Mouse (Mus musculus): ENCODE results near the gene Taar7b. TPM values are rescaled to one million over a fixed set of nuclear protein-coding genes. Genes with fewer than 3 reads are reported as not detected.

Gene Taar7b
- polyA plus RNA-seq (2014; fragmentation: Nextera tagmentation; extraction: Ambion mirVana): not detected in 2 replicates

GRCm38 (mm10) chr10:23999639-24000038, at the start of gene Taar7b:
Gene Taar7b, plus strand, starts transcription at chr10:23999939.
- no peaks in the 10 kb centered on the region for H3K9me3 ChIP-seq (ENCODE audit: control insufficient read depth, low read length)
- DNase-seq (ENCODE audit: low spot score) (no peak), ATAC-seq (ENCODE audit: insufficient read depth, low FRiP score, low TSS enrichment) (no peak)
- no peaks in the 10 kb centered on the region for H3K4me1 ChIP-seq (ENCODE audit: control insufficient read depth, insufficient read depth, low read length)
- H3K27me3 ChIP-seq (ENCODE audit: control insufficient read depth, insufficient read depth, low read length): no peaks in the 10 kb centered on the region
- H3K4me2 ChIP-seq (ENCODE audit: low read depth): no peak within 1 kb of the TSS
- H3K9ac ChIP-seq (ENCODE audit: low read length): no peak within 1 kb of the TSS
- no peak within 1 kb of the TSS for H3K4me3 ChIP-seq (ENCODE audit: low read depth, low read length)
- H3K36me3 ChIP-seq (ENCODE audit: control insufficient read depth, insufficient read depth, low read length): no peaks in the 10 kb centered on the region
- WGBS: 83% methylated on average over 1 of the region's 1 CpGs
- H3K27ac ChIP-seq (ENCODE audit: low read depth, low read length): no peak within 1 kb of the TSS

GRCm38 (mm10) chr10:23951714-23952113, 48.0 kb upstream of the Taar7b start:
- Histone ChIP-seq H3K4me1 (ENCODE audit: control insufficient read depth, insufficient read depth, low read length) (no peaks in the 10 kb centered on the region), H3K27ac (ENCODE audit: low read depth, low read length) (no peak overlapping the region), H3K9ac (ENCODE audit: low read length) (no peak overlapping the region), H3K4me2 (ENCODE audit: low read depth) (no peak overlapping the region), H3K36me3 (ENCODE audit: control insufficient read depth, insufficient read depth, low read length) (no peaks in the 10 kb centered on the region), H3K4me3 (ENCODE audit: low read depth, low read length) (no peak overlapping the region), H3K9me3 (ENCODE audit: control insufficient read depth, low read length) (no peaks in the 10 kb centered on the region), H3K27me3 (ENCODE audit: control insufficient read depth, insufficient read depth, low read length) (no peaks in the 10 kb centered on the region)
- WGBS: 85% methylated on average over 6 of the region's 6 CpGs
- ATAC-seq (ENCODE audit: insufficient read depth, low FRiP score, low TSS enrichment) (no peak), DNase-seq (ENCODE audit: low spot score) (no peak)

GRCm38 (mm10) chr10:23959071-23959470, 40.7 kb upstream of the Taar7b start:
- DNase-seq (ENCODE audit: low spot score): no peak
- Histone ChIP-seq H3K36me3 (ENCODE audit: control insufficient read depth, insufficient read depth, low read length) (no peaks in the 10 kb centered on the region), H3K27me3 (ENCODE audit: control insufficient read depth, insufficient read depth, low read length) (no peaks in the 10 kb centered on the region), H3K4me2 (ENCODE audit: low read depth) (no peak overlapping the region), H3K9me3 (ENCODE audit: control insufficient read depth, low read length) (no peaks in the 10 kb centered on the region), H3K4me1 (ENCODE audit: control insufficient read depth, insufficient read depth, low read length) (no peaks in the 10 kb centered on the region), H3K4me3 (ENCODE audit: low read depth, low read length) (no peak overlapping the region), H3K9ac (ENCODE audit: low read length) (no peak overlapping the region), H3K27ac (ENCODE audit: low read depth, low read length) (no peak overlapping the region)
- WGBS: 77% methylated on average over 3 of the region's 3 CpGs
- no peak for ATAC-seq (ENCODE audit: insufficient read depth, low FRiP score, low TSS enrichment)

- no peak within 1 kb of the TSS for H3K4me2 ChIP-seq (ENCODE audit: low read depth)
- H3K4me1 ChIP-seq (ENCODE audit: control insufficient read depth, insufficient read depth, low read length): no peaks in the 10 kb centered on the region
- DNase-seq (ENCODE audit: low spot score) (no peak), ATAC-seq (ENCODE audit: insufficient read depth, low FRiP score, low TSS enrichment) (no peak)
- H3K36me3 ChIP-seq (ENCODE audit: control insufficient read depth, insufficient read depth, low read length): no peaks in the 10 kb centered on the region
- H3K4me3 ChIP-seq (ENCODE audit: low read depth, low read length): no peak within 1 kb of the TSS
- WGBS: 93% methylated on average over 13 of the region's 13 CpGs
- H3K9ac ChIP-seq (ENCODE audit: low read length): no peak within 1 kb of the TSS
- no peak within 1 kb of the TSS for H3K27ac ChIP-seq (ENCODE audit: low read depth, low read length)
- H3K27me3 ChIP-seq (ENCODE audit: control insufficient read depth, insufficient read depth, low read length): no peaks in the 10 kb centered on the region
- H3K9me3 ChIP-seq (ENCODE audit: control insufficient read depth, low read length): no peaks in the 10 kb centered on the region
These were observed 39.3 kb upstream of the Taar7b start, which contains the start of gene Taar4 for GRCm38 (mm10) chr10:23960444-23960915. Gene Taar4, plus strand, starts transcription at chr10:23960494.

GRCm38 (mm10) chr10:23963444-23963843, 36.3 kb upstream of the Taar7b start:
- Histone ChIP-seq H3K9ac (ENCODE audit: low read length) (no peak overlapping the region), H3K27me3 (ENCODE audit: control insufficient read depth, insufficient read depth, low read length) (no peaks in the 10 kb centered on the region), H3K4me2 (ENCODE audit: low read depth) (no peak overlapping the region), H3K9me3 (ENCODE audit: control insufficient read depth, low read length) (no peaks in the 10 kb centered on the region), H3K27ac (ENCODE audit: low read depth, low read length) (no peak overlapping the region), H3K36me3 (ENCODE audit: control insufficient read depth, insufficient read depth, low read length) (no peaks in the 10 kb centered on the region), H3K4me3 (ENCODE audit: low read depth, low read length) (no peak overlapping the region), H3K4me1 (ENCODE audit: control insufficient read depth, insufficient read depth, low read length) (no peaks in the 10 kb centered on the region)
- 70% methylated on average over 3 of the region's 3 CpGs for WGBS
- DNase-seq (ENCODE audit: low spot score) (no peak), ATAC-seq (ENCODE audit: insufficient read depth, low FRiP score, low TSS enrichment) (no peak)

- Histone ChIP-seq H3K4me1 (ENCODE audit: control insufficient read depth, insufficient read depth, low read length) (no peaks in the 10 kb centered on the region), H3K9ac (ENCODE audit: low read length) (no peak overlapping the region), H3K4me3 (ENCODE audit: low read depth, low read length) (no peak overlapping the region), H3K36me3 (ENCODE audit: control insufficient read depth, insufficient read depth, low read length) (no peaks in the 10 kb centered on the region), H3K4me2 (ENCODE audit: low read depth) (no peak overlapping the region), H3K27ac (ENCODE audit: low read depth, low read length) (no peak overlapping the region), H3K9me3 (ENCODE audit: control insufficient read depth, low read length) (no peaks in the 10 kb centered on the region), H3K27me3 (ENCODE audit: control insufficient read depth, insufficient read depth, low read length) (no peaks in the 10 kb centered on the region)
- DNase-seq (ENCODE audit: low spot score) (no peak), ATAC-seq (ENCODE audit: insufficient read depth, low FRiP score, low TSS enrichment) (no peak)
- 87% methylated on average over 6 of the region's 6 CpGs for WGBS
These were observed 34.7 kb upstream of the Taar7b start for GRCm38 (mm10) chr10:23964921-23965610.

GRCm38 (mm10) chr10:23970656-23971165, 29.0 kb upstream of the Taar7b start, which contains the start of gene Taar5:
Gene Taar5, plus strand, starts transcription at chr10:23970706.
- H3K36me3 ChIP-seq (ENCODE audit: control insufficient read depth, insufficient read depth, low read length): no peaks in the 10 kb centered on the region
- ATAC-seq (ENCODE audit: insufficient read depth, low FRiP score, low TSS enrichment): no peak

GRCm38 (mm10) chr10:23971256-23971655, 28.5 kb upstream of the Taar7b start:
- Histone ChIP-seq H3K4me1 (ENCODE audit: control insufficient read depth, insufficient read depth, low read length) (no peaks in the 10 kb centered on the region), H3K36me3 (ENCODE audit: control insufficient read depth, insufficient read depth, low read length) (no peaks in the 10 kb centered on the region), H3K27me3 (ENCODE audit: control insufficient read depth, insufficient read depth, low read length) (no peaks in the 10 kb centered on the region), H3K9ac (ENCODE audit: low read length) (no peak overlapping the region), H3K9me3 (ENCODE audit: control insufficient read depth, low read length) (no peaks in the 10 kb centered on the region), H3K4me3 (ENCODE audit: low read depth, low read length) (no peak overlapping the region), H3K4me2 (ENCODE audit: low read depth) (no peak overlapping the region), H3K27ac (ENCODE audit: low read depth, low read length) (no peak overlapping the region)
- WGBS: 86% methylated on average over 5 of the region's 5 CpGs
- no peak for ATAC-seq (ENCODE audit: insufficient read depth, low FRiP score, low TSS enrichment)
- DNase-seq (ENCODE audit: low spot score): no peak

More at GRCm38 (mm10) chr10:23970656-23971165, 29.0 kb upstream of the Taar7b start, which contains the start of gene Taar5:
- no peak for DNase-seq (ENCODE audit: low spot score)
- Histone ChIP-seq H3K27me3 (ENCODE audit: control insufficient read depth, insufficient read depth, low read length) (no peaks in the 10 kb centered on the region), H3K9me3 (ENCODE audit: control insufficient read depth, low read length) (no peaks in the 10 kb centered on the region), H3K4me3 (ENCODE audit: low read depth, low read length) (no peak within 1 kb of the TSS), H3K27ac (ENCODE audit: low read depth, low read length) (no peak within 1 kb of the TSS), H3K4me2 (ENCODE audit: low read depth) (no peak within 1 kb of the TSS), H3K4me1 (ENCODE audit: control insufficient read depth, insufficient read depth, low read length) (no peaks in the 10 kb centered on the region), H3K9ac (ENCODE audit: low read length) (no peak within 1 kb of the TSS)
- 91% methylated on average over 11 of the region's 11 CpGs for WGBS

GRCm38 (mm10) chr10:23977958-23978357, 21.8 kb upstream of the Taar7b start:
- Histone ChIP-seq H3K27ac (ENCODE audit: low read depth, low read length) (no peak overlapping the region), H3K36me3 (ENCODE audit: control insufficient read depth, insufficient read depth, low read length) (no peaks in the 10 kb centered on the region), H3K9ac (ENCODE audit: low read length) (no peak overlapping the region), H3K4me3 (ENCODE audit: low read depth, low read length) (no peak overlapping the region), H3K9me3 (ENCODE audit: control insufficient read depth, low read length) (no peaks in the 10 kb centered on the region), H3K27me3 (ENCODE audit: control insufficient read depth, insufficient read depth, low read length) (no peaks in the 10 kb centered on the region), H3K4me2 (ENCODE audit: low read depth) (no peak overlapping the region), H3K4me1 (ENCODE audit: control insufficient read depth, insufficient read depth, low read length) (no peaks in the 10 kb centered on the region)
- no peak for ATAC-seq (ENCODE audit: insufficient read depth, low FRiP score, low TSS enrichment)
- 47% methylated on average over 4 of the region's 4 CpGs for WGBS
- DNase-seq (ENCODE audit: low spot score): no peak

Data from neural tube, embryonic 11.5 days (tissue).